Mouse (Mus musculus) bone marrow, adult 2 months (tissue): ENCODE results near the gene Hspb11. TPM values are rescaled to one million over a fixed set of nuclear protein-coding genes. Genes with fewer than 3 reads are reported as not detected.

Experiments used
- H3K27ac ChIP-seq: fragments of 200-500 bp; 2 replicates; pipeline ENCODE4 v1.5.1; 2012; ENCODE audit warnings: low read depth, mild to moderate bottlenecking, control low read depth, inconsistent platforms, low read length; ENCODE audit not compliant: control insufficient read depth, poor library complexity, insufficient read depth
- H3K4me1 ChIP-seq: fragments of 200-500 bp; 2 replicates; pipeline ENCODE4 v1.6.1; 2011; ENCODE audit warnings: low read length; ENCODE audit not compliant: control insufficient read depth, insufficient read depth
- H3K4me3 ChIP-seq: fragments of 200-500 bp; replicated peaks from 2 replicates; pipeline ENCODE3; 2011; ENCODE audit warnings: mild to moderate bottlenecking, low read depth, low read length, control low read depth; ENCODE audit not compliant: control insufficient read depth
- CTCF ChIP-seq: fragments of 200-500 bp; IDR thresholded peaks from 2 replicates; pipeline ENCODE4 v1.5.1; 2011; ENCODE audit warnings: low read length, control low read depth; ENCODE audit not compliant: control insufficient read depth, insufficient read depth
- POLR2A ChIP-seq: fragments of 200-500 bp; IDR thresholded peaks from 2 replicates; pipeline ENCODE4 v1.6.1; 2011; ENCODE audit warnings: low read depth, mild to moderate bottlenecking, control low read depth, low read length, borderline replicate concordance; ENCODE audit not compliant: control insufficient read depth
- WGBS: fragments of 180-500 bp; shearing (Covaris S2); methylation state at CpG from one replicate; pipeline ENCODE4 v1.1.7; 2018; 5-methylcytosine and 5-hydroxymethylcytosine counted together
- polyA plus RNA-seq: library from polyadenylated mRNA; stranded (reverse); fragments of >200 nt; gene quantifications from 2 replicates; pipeline ENCODE4 v1.2.4, GENCODE M21; 2011; ENCODE audit warnings: low replicate concordance; ENCODE audit not compliant: missing spikeins, insufficient read depth, insufficient read length

The Hspb11 gene
- polyA plus RNA-seq, 1 experiment, result 2.7 TPM

GRCm38 (mm10) chr4:107291611-107292272 is 38.3 kb downstream of the Hspb11 start:
- no peak for TF ChIP-seq POLR2A
- TF ChIP-seq CTCF, result no peak
- Histone ChIP-seq H3K4me1 (no peaks in the 10 kb centered on the region), H3K27ac (no peak overlapping the region), H3K4me3 (no peak overlapping the region)
- 85% methylated on average over 7 of the region's 7 CpGs for WGBS

GRCm38 (mm10) chr4:107292273-107292662 is 38.9 kb downstream of the Hspb11 start:
- no peak overlapping the region for H3K4me3 ChIP-seq
- WGBS, result 61% methylated on average over 4 of the region's 4 CpGs
- H3K27ac ChIP-seq, result no peak overlapping the region
- no peaks in the 10 kb centered on the region for H3K4me1 ChIP-seq
- TF ChIP-seq POLR2A (no peak), CTCF (no peak)

- 85% methylated on average over 8 of the region's 8 CpGs for WGBS
- H3K4me1 ChIP-seq, result peaks cover 4% of the 10 kb centered on the region; the same call in 1 of the 2 replicates
- H3K4me3 ChIP-seq, result no peak overlapping the region
- TF ChIP-seq CTCF, result no peak
- no peak for TF ChIP-seq POLR2A
- H3K27ac ChIP-seq, result no peak overlapping the region
Observed at GRCm38 (mm10) chr4:107298071-107298606, 44.7 kb downstream of the Hspb11 start.

GRCm38 (mm10) chr4:107299779-107300340 is 46.5 kb downstream of the Hspb11 start:
- Histone ChIP-seq H3K27ac (no peak overlapping the region), H3K4me1 (peaks cover 4% of the 10 kb centered on the region; the same call in 1 of the 2 replicates), H3K4me3 (no peak overlapping the region)
- 57% methylated on average over 7 of the region's 7 CpGs for WGBS
- no peak for TF ChIP-seq POLR2A

GRCm38 (mm10) chr4:107300371-107300770 is 47.0 kb downstream of the Hspb11 start:
- H3K27ac ChIP-seq, result no peak overlapping the region
- no peak overlapping the region for H3K4me3 ChIP-seq
- TF ChIP-seq POLR2A (no peak), CTCF (no peak)
- WGBS, result 46% methylated on average over 4 of the region's 4 CpGs
- H3K4me1 ChIP-seq, result peaks cover 4% of the 10 kb centered on the region; the same call in 1 of the 2 replicates

GRCm38 (mm10) chr4:107300902-107301555 is 47.6 kb downstream of the Hspb11 start:
- no peak for TF ChIP-seq CTCF
- no peak for TF ChIP-seq POLR2A
- H3K4me3 ChIP-seq, result no peak overlapping the region

GRCm38 (mm10) chr4:107302221-107302620 is 48.8 kb downstream of the Hspb11 start:
- H3K27ac ChIP-seq, result no peak overlapping the region
- peaks cover 4% of the 10 kb centered on the region for H3K4me1 ChIP-seq
- no peak for TF ChIP-seq POLR2A
- H3K4me3 ChIP-seq, result no peak overlapping the region
- 83% methylated on average over 9 of the region's 9 CpGs for WGBS

More at GRCm38 (mm10) chr4:107300902-107301555, 47.6 kb downstream of the Hspb11 start:
- WGBS, result 84% methylated on average over 1 of the region's 1 CpGs
- H3K4me1 ChIP-seq, result peaks cover 4% of the 10 kb centered on the region; the same call in 1 of the 2 replicates
- no peak overlapping the region for H3K27ac ChIP-seq

GRCm38 (mm10) chr4:107302832-107303231 is 49.4 kb downstream of the Hspb11 start:
- H3K4me1 ChIP-seq, result peaks cover 4% of the 10 kb centered on the region
- no peak overlapping the region for H3K4me3 ChIP-seq
- no peak overlapping the region for H3K27ac ChIP-seq
- TF ChIP-seq POLR2A (no peak), CTCF (no peak)
- WGBS, result 40% methylated on average over 4 of the region's 4 CpGs

- 68% methylated on average over 3 of the region's 3 CpGs for WGBS
- Histone ChIP-seq H3K27ac (no peak overlapping the region), H3K4me1 (peaks cover 4% of the 10 kb centered on the region), H3K4me3 (no peak overlapping the region)
- TF ChIP-seq POLR2A (no peak), CTCF (no peak)
Observed at GRCm38 (mm10) chr4:107303531-107303930, 50.1 kb downstream of the Hspb11 start.
